Mouse (Mus musculus): ENCODE data around the gene Cct4.

DNA sequence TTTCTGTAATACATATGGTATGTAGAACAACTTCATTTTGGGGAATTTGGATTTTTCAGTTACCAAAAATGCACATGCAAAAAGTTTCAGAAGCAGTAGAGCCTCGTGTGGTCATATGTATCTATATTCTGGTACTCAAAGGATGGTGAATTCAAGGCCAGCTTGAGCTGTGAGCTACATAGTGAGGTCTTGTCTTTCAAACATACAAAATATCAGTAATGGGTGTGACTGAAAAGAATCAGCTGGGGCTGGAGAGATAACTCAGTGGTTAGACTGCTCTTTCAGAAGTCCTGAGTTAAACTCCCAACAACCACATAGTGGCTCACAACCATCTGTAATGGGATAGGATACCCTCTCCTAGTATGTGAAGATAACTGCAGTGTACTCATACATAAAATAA lies 8.0 kb downstream of the Cct4 start:
- TF ChIP-seq POLR2A (IDR thresholded peaks at IDR 0.05; ENCODE audit: control insufficient read depth in 1 of 2, insufficient read depth in 1 of 2, low read depth in 1 of 2, low read length in 2 of 2, poor library complexity in 1 of 2) (no peak), JUND (IDR thresholded peaks at IDR 0.05; ENCODE audit: low read depth, low read length) (no peak), NRF1 (IDR thresholded peaks at IDR 0.05; ENCODE audit: insufficient read depth, low read depth, low read length, poor library complexity, severe bottlenecking) (no peak)

Measured in MEL (cell line).